ENCODE assay signal across 13 mouse cellular contexts in the genomic region with DNA sequence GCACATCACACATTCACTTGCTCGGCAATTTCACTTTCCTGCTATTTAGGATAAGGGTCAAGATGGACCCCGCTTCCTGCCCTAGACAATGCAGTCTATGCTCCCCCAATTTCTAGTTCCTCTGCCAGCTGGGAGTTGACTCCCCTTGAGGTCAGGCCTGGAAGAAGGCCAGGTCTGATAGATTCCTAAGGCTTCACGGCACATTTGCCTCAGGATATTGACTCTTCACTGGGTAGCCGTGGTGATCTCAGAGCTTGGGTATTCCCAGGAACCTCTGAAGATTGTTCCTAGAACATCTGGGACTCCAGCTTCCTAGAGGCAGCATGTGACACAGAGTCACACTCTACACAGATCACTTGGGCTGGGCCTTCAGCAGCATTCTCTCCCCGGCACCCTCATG.
"Had no signal": no experiment of that assay in that cellular context is flagged by ENCODE, and none has a peak within 500 bp of the region (broad histone marks: within the 10 kb centered on the region; RNA-seq: fewer than 3 reads in every experiment).

No protein-coding gene starts in this region.

- DNase-seq: lung, adult 18-20 months; lung, embryonic 14.5 days; lung, postnatal 10 days; lung, postnatal 4 days; midbrain, embryonic 14.5 days; retina, postnatal 1 day; right cerebral cortex, adult 18-20 months; right cerebral cortex, postnatal 25 days; right cerebral cortex, postnatal 4 days; spleen, adult 18-20 months; thymus, adult 18-20 months; thymus, postnatal 14 days; thymus, postnatal 36 days had no signal
